Mouse (Mus musculus) adrenal gland, postnatal 36 days (tissue): ENCODE measurements around the gene Snrk. TPM values are rescaled to one million over a fixed set of nuclear protein-coding genes. Genes with fewer than 3 reads are reported as not detected.

Experiments
- DNase-seq, 2 experiments: peaks; one replicate each; pipeline ENCODE4 v3.0.0; 2021; ENCODE audit warnings: mixed read lengths in 1 of 2
- long read RNA-seq, 2 experiments: library from polyadenylated mRNA; stranded (forward); transcript quantifications; one replicate each; pipeline ENCODE4 v2.0.0; 2021; ENCODE audit warnings: borderline sequencing depth in 2 of 2
- total RNA-seq, 2 experiments: library from RNA; stranded (reverse); gene quantifications; 2 replicates each; pipeline ENCODE4 v1.2.3; 2021

The Snrk gene
- total RNA-seq: 100 to 1,000 TPM; 171 to 190 TPM
- long read RNA-seq, experiment 1, full-length matches to known transcripts: 27 of 96 reads
- long read RNA-seq, experiment 1, partial matches to known transcripts: 9 of 96 reads
- long read RNA-seq, experiment 1, other reads (novel, unspliced or antisense): 60 of 96 reads
- long read RNA-seq, experiment 2, full-length matches to known transcripts: 13 of 43 reads
- long read RNA-seq, experiment 2, partial matches to known transcripts: 0 of 43 reads
- long read RNA-seq, experiment 2, other reads (novel, unspliced or antisense): 30 of 43 reads

GRCm38 (mm10) chr9:122117112-122117616 is at the start of gene Snrk:
Snrk (plus strand) TSS chr9:122117266.
- peak; percentile 93 for DNase-seq

GRCm38 (mm10) chr9:122067654-122068053 is 49.4 kb upstream of the Snrk start:
- DNase-seq: peak in 1 of 2 experiments; percentile 35

- peak in 1 of 2 experiments; percentile 27 for DNase-seq
Measured at GRCm38 (mm10) chr9:122069560-122070174, 47.4 kb upstream of the Snrk start.

- no peak for DNase-seq
Measured at GRCm38 (mm10) chr9:122073980-122074379, 43.1 kb upstream of the Snrk start.

GRCm38 (mm10) chr9:122074575-122074974 is 42.5 kb upstream of the Snrk start:
- no peak for DNase-seq

- no peak for DNase-seq
Measured at GRCm38 (mm10) chr9:122078456-122078855, 38.6 kb upstream of the Snrk start.

GRCm38 (mm10) chr9:122083698-122084097 is 33.4 kb upstream of the Snrk start:
- DNase-seq: no peak

- DNase-seq: peak; percentile 57 to 74
Measured at GRCm38 (mm10) chr9:122084175-122084574, 32.9 kb upstream of the Snrk start.

GRCm38 (mm10) chr9:122084636-122085035 is 32.4 kb upstream of the Snrk start:
- peak in 1 of 2 experiments; percentile 35 for DNase-seq

GRCm38 (mm10) chr9:122085055-122085454 is 32.0 kb upstream of the Snrk start:
- DNase-seq: peak in 1 of 2 experiments; percentile 49

GRCm38 (mm10) chr9:122085550-122086205 is 31.4 kb upstream of the Snrk start:
- no peak for DNase-seq

- no peak for DNase-seq
Measured at GRCm38 (mm10) chr9:122087086-122087485, 30.0 kb upstream of the Snrk start.

- no peak for DNase-seq
Measured at GRCm38 (mm10) chr9:122091171-122091570, 25.9 kb upstream of the Snrk start.

- DNase-seq: no peak
Measured at GRCm38 (mm10) chr9:122091782-122092228, 25.3 kb upstream of the Snrk start.

GRCm38 (mm10) chr9:122094171-122094570 is 22.9 kb upstream of the Snrk start:
- DNase-seq: no peak

- no peak for DNase-seq
Measured at GRCm38 (mm10) chr9:122096822-122097511, 20.1 kb upstream of the Snrk start.

GRCm38 (mm10) chr9:122097535-122097934 is 19.5 kb upstream of the Snrk start:
- DNase-seq: no peak

GRCm38 (mm10) chr9:122100584-122101127 is 16.4 kb upstream of the Snrk start:
- no peak for DNase-seq

GRCm38 (mm10) chr9:122101196-122101595 is 15.9 kb upstream of the Snrk start:
- no peak for DNase-seq

GRCm38 (mm10) chr9:122103550-122104284 is 13.3 kb upstream of the Snrk start:
- DNase-seq: no peak

- no peak for DNase-seq
Measured at GRCm38 (mm10) chr9:122104285-122104829, 12.7 kb upstream of the Snrk start.
